Mouse (Mus musculus) hindbrain, embryonic 12.5 days (tissue): ENCODE measurements around the gene Gm8947. TPM values are rescaled to one million over a fixed set of nuclear protein-coding genes. Genes with fewer than 3 reads are reported as not detected.

ENCODE experiments used
- ATAC-seq: fragments of 200-750 bp; cut with Nextera tagmentation; 2 replicates; pipeline ENCODE4 v1.8.0; 2017; ENCODE audit warnings: moderate TSS enrichment; ENCODE audit not compliant: low FRiP score
- H3K27ac ChIP-seq: fragments of 300-500 bp; sonication (generic); 2 replicates; pipeline ENCODE4 v1.5.1; 2016; ENCODE audit warnings: mild to moderate bottlenecking
- H3K27me3 ChIP-seq: fragments of 300-500 bp; sonication (generic); 2 replicates; pipeline ENCODE4 v1.6.1; 2016; ENCODE audit warnings: mild to moderate bottlenecking
- H3K36me3 ChIP-seq: fragments of 300-500 bp; sonication (generic); 2 replicates; pipeline ENCODE4 v1.6.1; 2016; ENCODE audit warnings: mild to moderate bottlenecking
- H3K4me1 ChIP-seq: fragments of 300-500 bp; sonication (generic); 2 replicates; pipeline ENCODE4 v1.6.1; 2016
- H3K4me2 ChIP-seq: fragments of 300-500 bp; sonication (generic); replicated peaks from 2 replicates; pipeline ENCODE4 v1.6.1; 2016; ENCODE audit warnings: mild to moderate bottlenecking
- H3K4me3 ChIP-seq: fragments of 300-500 bp; sonication (generic); 2 replicates; pipeline ENCODE4 v1.5.1; 2016; ENCODE audit warnings: mild to moderate bottlenecking
- H3K9ac ChIP-seq: fragments of 300-500 bp; sonication (generic); 2 replicates; pipeline ENCODE4 v1.6.1; 2016; ENCODE audit warnings: mild to moderate bottlenecking, moderate library complexity
- H3K9me3 ChIP-seq: fragments of 300-500 bp; sonication (generic); replicated peaks from 2 replicates; pipeline ENCODE4 v1.6.1; 2016; ENCODE audit warnings: mild to moderate bottlenecking
- WGBS: fragments of 180-500 bp; shearing (Covaris S2); methylation state at CpG from one replicate; pipeline ENCODE4 v1.1.7; 2016; 5-methylcytosine and 5-hydroxymethylcytosine counted together
- polyA plus RNA-seq: library from polyadenylated mRNA; unstranded; fragments of >200 nt; fragmentation: Nextera tagmentation; extraction: Ambion mirVana; gene quantifications from 2 replicates; pipeline ENCODE4 v1.2.1, GENCODE M21; 2016

The Gm8947 gene
- polyA plus RNA-seq, 1 experiment from 2014 or later, result not detected

DNA sequence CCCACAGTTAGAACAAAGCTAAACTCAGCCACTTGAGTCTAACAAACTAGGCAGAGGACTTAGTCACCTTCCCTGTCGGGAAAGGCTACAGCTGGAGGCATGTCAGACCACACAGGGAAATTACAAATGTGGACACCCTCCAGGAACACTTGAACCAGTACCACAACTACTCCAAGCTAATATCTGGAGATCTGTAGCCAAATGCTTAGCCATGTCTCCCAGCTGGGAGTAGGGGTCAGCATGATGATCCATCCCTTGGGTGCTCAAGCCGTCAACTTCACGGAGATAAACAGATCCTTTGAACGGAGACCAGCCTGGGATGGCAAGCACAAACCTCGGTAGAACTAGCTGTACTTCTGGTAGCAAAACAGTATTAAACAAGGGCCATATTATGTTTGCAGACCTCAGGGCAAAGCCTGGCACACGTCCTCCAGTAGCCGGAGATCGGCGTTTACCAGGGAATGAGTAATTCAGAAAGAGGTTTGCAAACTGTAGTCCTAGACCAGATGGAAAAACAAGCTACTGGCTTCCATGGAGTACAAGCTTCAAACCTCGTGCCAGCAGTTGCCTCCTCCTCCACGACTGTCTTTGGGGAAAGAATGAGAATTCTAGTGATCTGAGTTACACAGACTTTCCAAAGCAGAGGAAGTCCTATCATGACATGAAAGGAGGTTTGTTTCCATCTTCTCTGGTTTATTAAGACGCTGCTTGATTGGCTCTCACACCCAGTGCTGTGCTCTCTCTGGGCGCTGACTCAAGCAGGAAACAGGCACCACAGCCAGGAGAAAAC lies 44.2 kb downstream of the Gm8947 start:
- WGBS, result 79% methylated on average over 13 of the region's 13 CpGs
- H3K27ac ChIP-seq, result no peak overlapping the region
- no peak for ATAC-seq

DNA sequence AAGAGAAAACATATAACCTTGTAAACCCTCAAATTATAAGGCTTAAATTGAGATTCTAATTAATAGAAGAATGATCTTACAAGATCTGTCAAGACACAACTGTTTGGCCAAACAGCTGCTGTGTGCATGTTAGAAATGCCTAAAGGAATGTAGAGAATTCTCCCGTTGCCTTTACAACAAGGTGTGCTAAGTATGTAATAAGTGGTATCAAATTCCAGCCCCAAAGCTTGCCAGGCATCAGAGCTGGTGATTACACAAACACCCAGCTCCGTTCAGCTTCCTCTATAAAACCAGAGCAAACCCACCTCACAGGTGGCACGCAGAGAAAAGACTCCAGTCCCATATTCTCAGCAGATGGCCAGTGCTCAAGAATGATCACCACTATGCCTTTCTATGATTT lies 45.6 kb downstream of the Gm8947 start:
- Histone ChIP-seq H3K27ac (no peak overlapping the region), H3K4me2 (no peak overlapping the region), H3K4me1 (peaks cover 10% of the 10 kb centered on the region; the same call in 1 of the 2 replicates), H3K27me3 (no peaks in the 10 kb centered on the region), H3K4me3 (no peak overlapping the region), H3K9me3 (no peaks in the 10 kb centered on the region), H3K9ac (no peak overlapping the region), H3K36me3 (no peaks in the 10 kb centered on the region)
- 80% methylated on average over 3 of the region's 3 CpGs for WGBS
- ATAC-seq, result no peak

More for the DNA sequence above, 44.2 kb downstream of the Gm8947 start:
- Histone ChIP-seq H3K4me2 (no peak overlapping the region), H3K4me1 (peaks cover 10% of the 10 kb centered on the region; the same call in 1 of the 2 replicates), H3K9me3 (no peaks in the 10 kb centered on the region), H3K36me3 (no peaks in the 10 kb centered on the region), H3K9ac (no peak overlapping the region), H3K4me3 (no peak overlapping the region), H3K27me3 (no peaks in the 10 kb centered on the region)

DNA sequence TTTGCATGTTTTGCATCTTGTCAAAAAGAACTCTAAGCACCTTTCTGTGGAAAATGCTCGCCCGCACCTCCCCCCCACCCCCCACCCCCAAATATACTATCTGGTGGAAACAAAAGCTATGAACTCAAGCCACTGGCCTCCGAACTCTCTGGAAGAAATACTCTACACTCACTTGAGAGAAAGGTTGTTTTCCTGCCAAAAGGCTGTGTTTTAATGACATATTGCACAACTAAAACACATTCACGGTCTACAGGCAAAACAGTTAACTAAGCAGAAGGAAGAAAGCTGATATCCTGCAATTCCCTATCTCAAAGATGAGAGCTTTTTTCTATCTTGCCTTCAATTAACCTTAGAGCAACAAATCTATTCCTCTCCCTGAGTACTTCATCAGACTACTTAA lies 51.2 kb downstream of the Gm8947 start:
- Histone ChIP-seq H3K4me3 (no peak overlapping the region), H3K36me3 (no peaks in the 10 kb centered on the region), H3K9me3 (no peaks in the 10 kb centered on the region), H3K27ac (no peak overlapping the region), H3K27me3 (no peaks in the 10 kb centered on the region), H3K4me2 (no peak overlapping the region), H3K4me1 (no peaks in the 10 kb centered on the region), H3K9ac (no peak overlapping the region)
- no peak for ATAC-seq
- WGBS, result 92% methylated on average over 4 of the region's 4 CpGs

Other genes with a start within 250 kb of the Gm8947 start
- 11.8 and 14.0 TPM in 2 replicates for gene Hmcn1, start 198.9 kb upstream of the Gm8947 start, polyA plus RNA-seq
- 0.95 and 0.96 TPM in 2 replicates for gene Gm47985, start 9.8 kb upstream of the Gm8947 start, polyA plus RNA-seq
- gene Gm47995, start 6.1 kb downstream of the Gm8947 start, polyA plus RNA-seq, result not detected in 2 replicates
- gene 3110040M04Rik, start 11.7 kb downstream of the Gm8947 start, polyA plus RNA-seq, result 0.48 and 0.57 TPM in 2 replicates
- 0.33 TPM in 1 of 2 replicates, not detected in the other for gene Gm47996, start 17.8 kb downstream of the Gm8947 start, polyA plus RNA-seq
- gene Ivns1abp, start 152.1 kb downstream of the Gm8947 start, polyA plus RNA-seq, result 325 and 337 TPM in 2 replicates
- gene Swt1, start 236.1 kb downstream of the Gm8947 start, polyA plus RNA-seq, result 28.4 and 28.8 TPM in 2 replicates
- gene Trmt1l, start 236.2 kb downstream of the Gm8947 start, polyA plus RNA-seq, result 63.5 and 64.3 TPM in 2 replicates